Mouse (Mus musculus) liver, adult 2 months (tissue): ENCODE data around the gene Kcnq4. TPM values are rescaled to one million over a fixed set of nuclear protein-coding genes. Genes with fewer than 3 reads are reported as not detected.

Source experiments
- DNase-seq: peaks from one replicate; pipeline ENCODE4 v3.0.0-alpha.2; 2011; ENCODE audit warnings: low read depth, low spot score; ENCODE audit errors: extremely low read depth
- H3K27ac ChIP-seq: fragments of 200-500 bp; replicated peaks from 2 replicates; pipeline ENCODE4 v1.5.1; 2012; ENCODE audit warnings: low read depth, mild to moderate bottlenecking, control low read depth, inconsistent platforms, low read length; ENCODE audit not compliant: insufficient read depth
- H3K27me3 ChIP-seq: fragments of 200-500 bp; 2 replicates; pipeline ENCODE4 v1.6.1; 2012; ENCODE audit warnings: mild to moderate bottlenecking, moderate library complexity, low read length, inconsistent platforms; ENCODE audit not compliant: control insufficient read depth, insufficient read depth
- H3K36me3 ChIP-seq: fragments of 200-500 bp; 2 replicates; pipeline ENCODE4 v1.6.1; 2012; ENCODE audit warnings: low read length, inconsistent platforms; ENCODE audit not compliant: control insufficient read depth, insufficient read depth
- H3K4me1 ChIP-seq: fragments of 200-500 bp; 2 replicates; pipeline ENCODE4 v1.6.1; 2011; ENCODE audit warnings: low read length; ENCODE audit not compliant: control insufficient read depth, insufficient read depth
- H3K4me3 ChIP-seq: fragments of 200-500 bp; 2 replicates; pipeline ENCODE4 v1.5.1; 2011; ENCODE audit warnings: low read depth, mild to moderate bottlenecking, control low read depth, low read length, moderate library complexity; ENCODE audit not compliant: insufficient read depth
- H3K79me2 ChIP-seq: fragments of 200-500 bp; 2 replicates; pipeline ENCODE4 v1.6.1; 2012; ENCODE audit warnings: inconsistent platforms, mild to moderate bottlenecking, low read length, moderate library complexity; ENCODE audit not compliant: control insufficient read depth, insufficient read depth
- H3K9ac ChIP-seq: fragments of 200-500 bp; 2 replicates; pipeline ENCODE4 v1.6.1; 2012; ENCODE audit warnings: low read depth, mild to moderate bottlenecking, control low read depth, inconsistent platforms, low read length
- CTCF ChIP-seq: fragments of 200-500 bp; IDR thresholded peaks from 2 replicates; pipeline ENCODE4 v1.5.1; 2011; ENCODE audit warnings: low read depth, low read length, control low read depth
- POLR2A ChIP-seq: fragments of 200-500 bp; IDR thresholded peaks from 2 replicates; pipeline ENCODE4 v1.6.1; 2011; ENCODE audit warnings: low read length, control low read depth; ENCODE audit not compliant: insufficient read depth; ENCODE audit errors: extremely low read depth
- WGBS: fragments of 180-500 bp; shearing (Covaris S2); methylation state at CpG from one replicate; pipeline ENCODE4 v1.1.7; 2018; 5-methylcytosine and 5-hydroxymethylcytosine counted together
- polyA plus RNA-seq: library from polyadenylated mRNA; depleted of rRNA; stranded (reverse); fragments of >200 nt; gene quantifications from 2 replicates; pipeline ENCODE4 v1.2.3, GENCODE M21; 2012; rRNA removed
- total RNA-seq: library from RNA; depleted of rRNA; stranded (reverse); fragments of >200 nt; gene quantifications from 2 replicates; pipeline ENCODE4 v1.2.3, GENCODE M21; 2014; rRNA removed

Gene Kcnq4
- total and polyA plus RNA-seq, 2 experiments, result 0.28 to 0.57 TPM

- no peak for TF ChIP-seq POLR2A
- Histone ChIP-seq H3K9ac (no peak overlapping the region), H3K27me3 (no peaks in the 10 kb centered on the region), H3K27ac (no peak overlapping the region), H3K4me3 (no peak overlapping the region), H3K4me1 (peaks cover 4% of the 10 kb centered on the region; the same call in 1 of the 2 replicates), H3K36me3 (no peaks in the 10 kb centered on the region), H3K79me2 (no peaks in the 10 kb centered on the region)
- DNase-seq, result no peak
- WGBS, result 77% methylated on average over 4 of the region's 4 CpGs
Observed at GRCm38 (mm10) chr4:120665144-120665700, 83.2 kb downstream of the Kcnq4 start.

GRCm38 (mm10) chr4:120664601-120665000 lies 83.8 kb downstream of the Kcnq4 start:
- H3K36me3 ChIP-seq, result no peaks in the 10 kb centered on the region
- WGBS, result 77% methylated on average over 2 of the region's 2 CpGs
- no peak overlapping the region for H3K9ac ChIP-seq
- DNase-seq, result no peak
- no peaks in the 10 kb centered on the region for H3K27me3 ChIP-seq
- no peaks in the 10 kb centered on the region for H3K79me2 ChIP-seq
- no peak overlapping the region for H3K27ac ChIP-seq
- H3K4me1 ChIP-seq, result peaks cover 4% of the 10 kb centered on the region; the same call in 1 of the 2 replicates
- TF ChIP-seq CTCF, result no peak
- no peak for TF ChIP-seq POLR2A
- H3K4me3 ChIP-seq, result no peak overlapping the region

- no peak for DNase-seq
- Histone ChIP-seq H3K36me3 (no peaks in the 10 kb centered on the region), H3K9ac (no peak overlapping the region), H3K4me1 (no peaks in the 10 kb centered on the region), H3K27me3 (no peaks in the 10 kb centered on the region), H3K4me3 (no peak overlapping the region), H3K27ac (no peak overlapping the region), H3K79me2 (no peaks in the 10 kb centered on the region)
- 66% methylated on average over 4 of the region's 4 CpGs for WGBS
- TF ChIP-seq CTCF (no peak), POLR2A (no peak)
Observed at GRCm38 (mm10) chr4:120660485-120660884, 87.9 kb downstream of the Kcnq4 start.

GRCm38 (mm10) chr4:120655898-120656297 lies 92.5 kb downstream of the Kcnq4 start:
- Histone ChIP-seq H3K36me3 (no peaks in the 10 kb centered on the region), H3K4me1 (peaks cover 5% of the 10 kb centered on the region; the same call in 1 of the 2 replicates), H3K4me3 (no peak overlapping the region), H3K9ac (no peak overlapping the region), H3K79me2 (no peaks in the 10 kb centered on the region), H3K27ac (no peak overlapping the region), H3K27me3 (no peaks in the 10 kb centered on the region)
- TF ChIP-seq CTCF (no peak), POLR2A (no peak)
- no peak for DNase-seq
- WGBS, result 78% methylated on average over 8 of the region's 8 CpGs

DNA sequence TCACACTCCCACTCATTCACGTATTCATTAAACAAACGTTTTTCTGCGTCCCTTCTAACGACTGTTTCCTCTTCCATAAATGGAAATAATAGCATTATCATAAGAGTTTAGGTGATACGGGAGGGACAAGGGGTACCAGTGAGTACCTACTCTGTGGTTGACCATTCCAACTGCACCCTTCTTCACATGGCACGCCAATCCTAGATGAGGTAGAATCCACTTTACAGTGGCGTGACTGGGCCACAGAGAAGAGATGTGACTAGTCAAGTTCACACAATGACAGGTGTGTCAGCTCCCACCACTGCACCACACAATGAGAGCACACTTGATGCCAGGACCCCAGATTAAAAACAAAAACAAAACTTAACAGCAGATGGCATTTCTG lies 98.2 kb downstream of the Kcnq4 start:
- H3K9ac ChIP-seq, result no peak overlapping the region
- no peak overlapping the region for H3K27ac ChIP-seq
- no peak overlapping the region for H3K4me3 ChIP-seq
- peaks cover 9% of the 10 kb centered on the region for H3K27me3 ChIP-seq
- H3K79me2 ChIP-seq, result no peaks in the 10 kb centered on the region
- TF ChIP-seq POLR2A (no peak), CTCF (no peak)
- WGBS, result 29% methylated on average over 7 of the region's 7 CpGs
- DNase-seq, result no peak
- H3K36me3 ChIP-seq, result no peaks in the 10 kb centered on the region
- peaks cover 5% of the 10 kb centered on the region; the same call in 1 of the 2 replicates for H3K4me1 ChIP-seq

DNA sequence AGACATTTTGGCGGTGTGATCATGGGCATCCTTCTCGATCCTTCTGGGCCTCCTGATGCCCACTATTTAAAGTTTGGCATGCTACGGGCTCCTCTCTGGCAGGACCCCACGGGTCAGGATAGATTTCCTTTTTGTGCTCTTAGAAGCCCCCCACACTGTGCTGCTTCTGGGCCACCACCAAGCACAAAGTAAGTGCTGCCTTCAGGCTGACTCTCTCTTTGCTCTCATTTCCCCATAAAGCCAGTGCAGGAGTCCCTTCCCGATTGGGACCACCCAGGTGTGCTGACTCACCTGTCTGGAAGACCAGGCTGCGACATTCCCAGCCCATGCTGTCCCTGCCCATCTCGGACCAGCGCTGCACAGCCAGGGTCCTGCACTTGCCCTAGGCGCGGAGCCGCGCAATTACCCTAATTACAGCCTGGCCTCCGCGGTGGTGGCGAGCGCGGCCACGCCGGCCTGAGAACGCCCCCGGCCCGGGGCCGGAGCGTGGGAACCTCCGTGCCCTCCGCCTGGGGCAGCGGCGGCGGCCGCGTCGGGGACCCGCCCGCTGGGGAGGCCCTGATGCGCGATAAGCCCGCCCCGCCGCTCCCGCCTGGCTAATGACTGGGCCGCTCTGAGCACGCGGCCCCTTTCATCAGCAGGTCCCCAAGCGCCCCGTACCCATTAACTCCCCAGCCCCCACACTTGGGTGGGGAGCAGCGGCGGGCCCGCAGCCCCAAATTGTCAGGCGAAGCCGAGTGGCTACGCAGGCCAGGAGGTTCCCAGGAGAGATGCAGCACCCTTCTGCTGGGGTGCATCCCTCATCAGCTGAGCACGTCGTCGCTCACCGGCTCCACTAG lies 98.8 kb downstream of the Kcnq4 start:
- peaks cover 5% of the 10 kb centered on the region; the same call in 1 of the 2 replicates for H3K4me1 ChIP-seq
- H3K9ac ChIP-seq, result 0 out of 2 replicates have a peak overlapping the region, but pooled peaks have one; percentile 26
- WGBS, result 8% methylated on average over 55 of the region's 55 CpGs
- no peaks in the 10 kb centered on the region for H3K36me3 ChIP-seq
- H3K27me3 ChIP-seq, result peaks cover 9% of the 10 kb centered on the region
- no peak overlapping the region for H3K27ac ChIP-seq
- H3K4me3 ChIP-seq, result no peak overlapping the region; the same call in 1 of the 2 replicates
- no peak for TF ChIP-seq POLR2A
- no peak for TF ChIP-seq CTCF
- H3K79me2 ChIP-seq, result no peaks in the 10 kb centered on the region
- DNase-seq, result no peak

Other genes with a start within 250 kb of the Kcnq4 start
- not detected in 2 replicates for gene Slfnl1, start 216.4 kb downstream of the Kcnq4 start, total RNA-seq
- gene Slfnl1, start 216.4 kb downstream of the Kcnq4 start, polyA plus RNA-seq, result 0.11 TPM in 1 of 2 replicates, not detected in the other
- gene Ctps, start 178.3 kb downstream of the Kcnq4 start, total RNA-seq, result 1.8 and 2.6 TPM in 2 replicates
- 1.0 and 1.1 TPM in 2 replicates for gene Ctps, start 178.3 kb downstream of the Kcnq4 start, polyA plus RNA-seq
- gene Gm8439, start 159.9 kb downstream of the Kcnq4 start, total RNA-seq, result not detected in 2 replicates
- gene Gm8439, start 159.9 kb downstream of the Kcnq4 start, polyA plus RNA-seq, result not detected in 2 replicates
- gene Cited4, start 82.0 kb downstream of the Kcnq4 start, total RNA-seq, result 0.09 and 0.27 TPM in 2 replicates
- 0.93 and 1.2 TPM in 2 replicates for gene Cited4, start 82.0 kb downstream of the Kcnq4 start, polyA plus RNA-seq
- gene Nfyc, start 83.0 kb upstream of the Kcnq4 start, total RNA-seq, result 21.5 and 25.2 TPM in 2 replicates
- gene Nfyc, start 83.0 kb upstream of the Kcnq4 start, polyA plus RNA-seq, result 70.3 and 73.6 TPM in 2 replicates
- 0.65 and 1.0 TPM in 2 replicates for gene Rims3, start 106.2 kb upstream of the Kcnq4 start, total RNA-seq
- 0.40 and 0.65 TPM in 2 replicates for gene Rims3, start 106.2 kb upstream of the Kcnq4 start, polyA plus RNA-seq
- 3.2 and 5.4 TPM in 2 replicates for gene Exo5, start 176.4 kb upstream of the Kcnq4 start, total RNA-seq
- gene Exo5, start 176.4 kb upstream of the Kcnq4 start, polyA plus RNA-seq, result 1.4 and 1.6 TPM in 2 replicates
- gene Zfp69, start 203.1 kb upstream of the Kcnq4 start, total RNA-seq, result 1.3 and 3.5 TPM in 2 replicates
- 0.87 and 1.00 TPM in 2 replicates for gene Zfp69, start 203.1 kb upstream of the Kcnq4 start, polyA plus RNA-seq